Mouse (Mus musculus) heart, postnatal 0 days (tissue): ENCODE results near the gene Flrt1.

ENCODE experiments used
- CTCF ChIP-seq: IDR thresholded peaks from 2 replicates; pipeline ENCODE4 v1.5.1; 2016; ENCODE audit warnings: antibody characterized with exemption, control low read depth, low read depth
- EP300 ChIP-seq: IDR thresholded peaks from 2 replicates; pipeline ENCODE4 v1.6.1; 2016; ENCODE audit warnings: antibody characterized with exemption, low read depth

- TF ChIP-seq CTCF (no peak), EP300 (no peak)
Measured at GRCm38 (mm10) chr19:7155196-7155595, 49.7 kb upstream of the Flrt1 start.
